Mouse (Mus musculus) heart, embryonic 11.5 days (tissue): ENCODE data around the gene Ano10. TPM values are rescaled to one million over a fixed set of nuclear protein-coding genes. Genes with fewer than 3 reads are reported as not detected.

Experiments
- ATAC-seq: fragments of 200-750 bp; cut with Nextera tagmentation; replicated peaks from 2 replicates; pipeline ENCODE4 v1.8.0; 2017; ENCODE audit warnings: moderate library complexity; ENCODE audit not compliant: insufficient number of reproducible peaks, low FRiP score, low TSS enrichment
- H3K27ac ChIP-seq: fragments of 300-500 bp; sonication (generic); 2 replicates; pipeline ENCODE4 v1.5.1; 2014; ENCODE audit warnings: mild to moderate bottlenecking, low read depth, low read length
- H3K27me3 ChIP-seq: fragments of 300-500 bp; sonication (generic); 2 replicates; pipeline ENCODE4 v1.6.1; 2014; ENCODE audit warnings: mild to moderate bottlenecking, low read length, mixed read lengths; ENCODE audit not compliant: control insufficient read depth, insufficient read depth
- H3K36me3 ChIP-seq: fragments of 300-500 bp; sonication (generic); 2 replicates; pipeline ENCODE4 v1.6.1; 2014; ENCODE audit warnings: mild to moderate bottlenecking, low read length, moderate library complexity, mixed read lengths; ENCODE audit not compliant: control insufficient read depth, insufficient read depth
- H3K4me1 ChIP-seq: fragments of 300-500 bp; sonication (generic); 2 replicates; pipeline ENCODE4 v1.6.1; 2014; ENCODE audit warnings: low read length; ENCODE audit not compliant: control insufficient read depth, insufficient read depth
- H3K4me2 ChIP-seq: fragments of 300-500 bp; sonication (generic); 2 replicates; pipeline ENCODE4 v1.6.1; 2014; ENCODE audit warnings: mild to moderate bottlenecking, moderate library complexity
- H3K4me3 ChIP-seq: fragments of 300-500 bp; sonication (generic); 2 replicates; pipeline ENCODE4 v1.5.1; 2014; ENCODE audit warnings: low read depth, low read length
- H3K9ac ChIP-seq: fragments of 300-500 bp; sonication (generic); 2 replicates; pipeline ENCODE4 v1.6.1; 2014; ENCODE audit warnings: mild to moderate bottlenecking, low read depth, low read length, moderate library complexity
- H3K9me3 ChIP-seq: fragments of 300-500 bp; sonication (generic); replicated peaks from 2 replicates; pipeline ENCODE4 v1.6.1; 2016; ENCODE audit warnings: low read length; ENCODE audit not compliant: control insufficient read depth
- WGBS: fragments of 180-500 bp; shearing (Covaris S2); extraction: QIAGEN DNeasy Blood & Tissue Kit; methylation state at CpG from one replicate; pipeline ENCODE4 v1.1.7; 2014; ENCODE audit not compliant: insufficient replicate concordance; 5-methylcytosine and 5-hydroxymethylcytosine counted together
- polyA plus RNA-seq: library from polyadenylated mRNA; unstranded; fragments of >200 nt; fragmentation: Nextera tagmentation; extraction: Ambion mirVana; gene quantifications from 2 replicates; pipeline ENCODE4 v1.2.1, GENCODE M21; 2014

Ano10 gene
- polyA plus RNA-seq, 1 experiment from 2014 or later = 34.0 TPM

GRCm38 (mm10) chr9:122285146-122285832 lies 8.9 kb downstream of the Ano10 start:
- ATAC-seq = no peak
- Histone ChIP-seq H3K4me3 (no peak overlapping the region), H3K9ac (no peak overlapping the region), H3K36me3 (no peaks in the 10 kb centered on the region), H3K4me2 (peak overlapping the region; percentile 37), H3K27ac (no peak overlapping the region), H3K27me3 (no peaks in the 10 kb centered on the region), H3K9me3 (no peaks in the 10 kb centered on the region), H3K4me1 (peaks cover 7% of the 10 kb centered on the region)
- WGBS = 22% methylated on average over 5 of the region's 11 CpGs

- ATAC-seq = no peak
- Histone ChIP-seq H3K9me3 (no peaks in the 10 kb centered on the region), H3K4me3 (no peak overlapping the region), H3K36me3 (no peaks in the 10 kb centered on the region), H3K27me3 (no peaks in the 10 kb centered on the region), H3K4me1 (peaks cover 7% of the 10 kb centered on the region), H3K27ac (no peak overlapping the region), H3K4me2 (no peak overlapping the region), H3K9ac (no peak overlapping the region)
- WGBS = 46% methylated on average over 2 of the region's 2 CpGs
Measured at GRCm38 (mm10) chr9:122284696-122285095, 9.5 kb downstream of the Ano10 start.

- no peaks in the 10 kb centered on the region for H3K36me3 ChIP-seq
- no peak overlapping the region for H3K9ac ChIP-seq
- WGBS = 78% methylated on average over 4 of the region's 4 CpGs
- peaks cover 6% of the 10 kb centered on the region for H3K4me1 ChIP-seq
- H3K27me3 ChIP-seq = no peaks in the 10 kb centered on the region
- no peak overlapping the region for H3K4me2 ChIP-seq
- H3K4me3 ChIP-seq = no peak overlapping the region
- no peak overlapping the region for H3K27ac ChIP-seq
- no peak for ATAC-seq
- H3K9me3 ChIP-seq = no peaks in the 10 kb centered on the region
Measured at GRCm38 (mm10) chr9:122281004-122281403, 13.2 kb downstream of the Ano10 start.

- no peaks in the 10 kb centered on the region for H3K27me3 ChIP-seq
- no peaks in the 10 kb centered on the region for H3K9me3 ChIP-seq
- no peak overlapping the region for H3K27ac ChIP-seq
- H3K4me3 ChIP-seq = no peak overlapping the region
- no peaks in the 10 kb centered on the region for H3K4me1 ChIP-seq
- peaks cover 7% of the 10 kb centered on the region; the same call in 1 of the 2 replicates for H3K36me3 ChIP-seq
- 92% methylated on average over 2 of the region's 2 CpGs for WGBS
- H3K4me2 ChIP-seq = no peak overlapping the region
- no peak for ATAC-seq
- no peak overlapping the region for H3K9ac ChIP-seq
Measured at GRCm38 (mm10) chr9:122276665-122277064, 17.6 kb downstream of the Ano10 start.

GRCm38 (mm10) chr9:122276134-122276533 lies 18.1 kb downstream of the Ano10 start:
- H3K27me3 ChIP-seq = no peaks in the 10 kb centered on the region
- no peak overlapping the region for H3K4me2 ChIP-seq
- H3K27ac ChIP-seq = no peak overlapping the region
- no peaks in the 10 kb centered on the region for H3K4me1 ChIP-seq
- no peak overlapping the region for H3K9ac ChIP-seq
- H3K36me3 ChIP-seq = peaks cover 7% of the 10 kb centered on the region; the same call in 1 of the 2 replicates
- ATAC-seq = no peak
- H3K4me3 ChIP-seq = no peak overlapping the region
- H3K9me3 ChIP-seq = no peaks in the 10 kb centered on the region
- WGBS = 71% methylated on average over 4 of the region's 4 CpGs

GRCm38 (mm10) chr9:122274346-122274745 lies 19.9 kb downstream of the Ano10 start:
- no peak overlapping the region for H3K27ac ChIP-seq
- no peaks in the 10 kb centered on the region for H3K27me3 ChIP-seq
- no peak overlapping the region for H3K4me2 ChIP-seq
- H3K9ac ChIP-seq = no peak overlapping the region
- no peak for ATAC-seq
- H3K4me1 ChIP-seq = no peaks in the 10 kb centered on the region
- H3K9me3 ChIP-seq = no peaks in the 10 kb centered on the region
- H3K36me3 ChIP-seq = peaks cover 7% of the 10 kb centered on the region; the same call in 1 of the 2 replicates
- no peak overlapping the region for H3K4me3 ChIP-seq
- WGBS = 69% methylated on average over 4 of the region's 4 CpGs

GRCm38 (mm10) chr9:122273879-122274278 lies 20.3 kb downstream of the Ano10 start:
- H3K9ac ChIP-seq = no peak overlapping the region
- no peaks in the 10 kb centered on the region for H3K27me3 ChIP-seq
- no peak overlapping the region for H3K27ac ChIP-seq
- 81% methylated on average over 4 of the region's 4 CpGs for WGBS
- H3K4me1 ChIP-seq = no peaks in the 10 kb centered on the region
- H3K4me2 ChIP-seq = no peak overlapping the region
- ATAC-seq = no peak
- no peaks in the 10 kb centered on the region for H3K9me3 ChIP-seq
- H3K36me3 ChIP-seq = peaks cover 7% of the 10 kb centered on the region; the same call in 1 of the 2 replicates
- H3K4me3 ChIP-seq = no peak overlapping the region

GRCm38 (mm10) chr9:122271866-122272265 lies 22.4 kb downstream of the Ano10 start:
- Histone ChIP-seq H3K4me2 (no peak overlapping the region), H3K4me3 (no peak overlapping the region), H3K9me3 (no peaks in the 10 kb centered on the region), H3K27me3 (no peaks in the 10 kb centered on the region), H3K4me1 (no peaks in the 10 kb centered on the region), H3K9ac (no peak overlapping the region), H3K36me3 (peaks cover 7% of the 10 kb centered on the region; the same call in 1 of the 2 replicates), H3K27ac (no peak overlapping the region)
- ATAC-seq = no peak
- 65% methylated on average over 4 of the region's 4 CpGs for WGBS

- Histone ChIP-seq H3K9me3 (no peaks in the 10 kb centered on the region), H3K9ac (no peak overlapping the region), H3K4me1 (no peaks in the 10 kb centered on the region), H3K36me3 (peaks cover 7% of the 10 kb centered on the region; the same call in 1 of the 2 replicates), H3K27ac (no peak overlapping the region), H3K4me2 (no peak overlapping the region), H3K4me3 (no peak overlapping the region), H3K27me3 (no peaks in the 10 kb centered on the region)
- no peak for ATAC-seq
- 87% methylated on average over 3 of the region's 3 CpGs for WGBS
Measured at GRCm38 (mm10) chr9:122271318-122271717, 22.9 kb downstream of the Ano10 start.
